Mouse (Mus musculus): ENCODE data around the gene Casp9. TPM values are rescaled to one million over a fixed set of nuclear protein-coding genes. Genes with fewer than 3 reads are reported as not detected.

Gene Casp9
- polyA plus RNA-seq, 1 experiment: 21.6 TPM

- Histone ChIP-seq H3K4me3 (ENCODE audit: insufficient read depth, low read length) (no peak overlapping the region), H3K4me1 (ENCODE audit: control insufficient read depth, insufficient read depth, low read length) (no peaks in the 10 kb centered on the region), H3K27ac (ENCODE audit: insufficient read depth, low read length) (no peak overlapping the region)
- TF ChIP-seq POLR2A (IDR thresholded peaks at IDR 0.05; ENCODE audit: extremely low read depth, insufficient read depth, low read length) (no peak), CTCF (IDR thresholded peaks at IDR 0.05; ENCODE audit: extremely low read depth, insufficient read depth, low read length) (no peak)
These were observed 34.4 kb upstream of the Casp9 start for GRCm38 (mm10) chr4:141758874-141759542.

- Histone ChIP-seq H3K27ac (ENCODE audit: insufficient read depth, low read length) (no peak overlapping the region), H3K4me1 (ENCODE audit: control insufficient read depth, insufficient read depth, low read length) (no peaks in the 10 kb centered on the region), H3K4me3 (ENCODE audit: insufficient read depth, low read length) (no peak overlapping the region)
- TF ChIP-seq POLR2A (IDR thresholded peaks at IDR 0.05; ENCODE audit: extremely low read depth, insufficient read depth, low read length) (no peak), CTCF (IDR thresholded peaks at IDR 0.05; ENCODE audit: extremely low read depth, insufficient read depth, low read length) (no peak)
These were observed 32.5 kb upstream of the Casp9 start for GRCm38 (mm10) chr4:141760942-141761341.

GRCm38 (mm10) chr4:141762102-141762598 lies 31.3 kb upstream of the Casp9 start:
- Histone ChIP-seq H3K4me3 (ENCODE audit: insufficient read depth, low read length) (no peak overlapping the region), H3K27ac (ENCODE audit: insufficient read depth, low read length) (no peak overlapping the region), H3K4me1 (ENCODE audit: control insufficient read depth, insufficient read depth, low read length) (peaks cover 2% of the 10 kb centered on the region; the same call in 1 of the 2 replicates)
- no peak for TF ChIP-seq CTCF (IDR thresholded peaks at IDR 0.05; ENCODE audit: extremely low read depth, insufficient read depth, low read length)
- TF ChIP-seq POLR2A (IDR thresholded peaks at IDR 0.05; ENCODE audit: extremely low read depth, insufficient read depth, low read length): no peak

GRCm38 (mm10) chr4:141763476-141763875 lies 29.9 kb upstream of the Casp9 start:
- Histone ChIP-seq H3K4me3 (ENCODE audit: insufficient read depth, low read length) (no peak overlapping the region), H3K4me1 (ENCODE audit: control insufficient read depth, insufficient read depth, low read length) (peaks cover 3% of the 10 kb centered on the region; the same call in 1 of the 2 replicates), H3K27ac (ENCODE audit: insufficient read depth, low read length) (no peak overlapping the region)
- TF ChIP-seq CTCF (IDR thresholded peaks at IDR 0.05; ENCODE audit: extremely low read depth, insufficient read depth, low read length) (no peak), POLR2A (IDR thresholded peaks at IDR 0.05; ENCODE audit: extremely low read depth, insufficient read depth, low read length) (no peak)

GRCm38 (mm10) chr4:141765008-141765407 lies 28.4 kb upstream of the Casp9 start:
- no peak overlapping the region for H3K27ac ChIP-seq (ENCODE audit: insufficient read depth, low read length)
- TF ChIP-seq CTCF (IDR thresholded peaks at IDR 0.05; ENCODE audit: extremely low read depth, insufficient read depth, low read length) (no peak), POLR2A (IDR thresholded peaks at IDR 0.05; ENCODE audit: extremely low read depth, insufficient read depth, low read length) (no peak)
- peaks cover 3% of the 10 kb centered on the region; the same call in 1 of the 2 replicates for H3K4me1 ChIP-seq (ENCODE audit: control insufficient read depth, insufficient read depth, low read length)
- no peak overlapping the region for H3K4me3 ChIP-seq (ENCODE audit: insufficient read depth, low read length)

GRCm38 (mm10) chr4:141766316-141766667 lies 27.1 kb upstream of the Casp9 start:
- no peak overlapping the region for H3K4me3 ChIP-seq (ENCODE audit: insufficient read depth, low read length)
- H3K27ac ChIP-seq (ENCODE audit: insufficient read depth, low read length): no peak overlapping the region
- TF ChIP-seq POLR2A (IDR thresholded peaks at IDR 0.05; ENCODE audit: extremely low read depth, insufficient read depth, low read length) (no peak), CTCF (IDR thresholded peaks at IDR 0.05; ENCODE audit: extremely low read depth, insufficient read depth, low read length) (no peak)

GRCm38 (mm10) chr4:141766668-141767352 lies 26.6 kb upstream of the Casp9 start:
- Histone ChIP-seq H3K4me3 (ENCODE audit: insufficient read depth, low read length) (no peak overlapping the region), H3K27ac (ENCODE audit: insufficient read depth, low read length) (no peak overlapping the region), H3K4me1 (ENCODE audit: control insufficient read depth, insufficient read depth, low read length) (peaks cover 3% of the 10 kb centered on the region; the same call in 1 of the 2 replicates)
- TF ChIP-seq CTCF (IDR thresholded peaks at IDR 0.05; ENCODE audit: extremely low read depth, insufficient read depth, low read length) (no peak), POLR2A (IDR thresholded peaks at IDR 0.05; ENCODE audit: extremely low read depth, insufficient read depth, low read length) (no peak)

More at GRCm38 (mm10) chr4:141766316-141766667, 27.1 kb upstream of the Casp9 start:
- H3K4me1 ChIP-seq (ENCODE audit: control insufficient read depth, insufficient read depth, low read length): peaks cover 3% of the 10 kb centered on the region; the same call in 1 of the 2 replicates

- Histone ChIP-seq H3K27ac (ENCODE audit: insufficient read depth, low read length) (no peak overlapping the region), H3K4me1 (ENCODE audit: control insufficient read depth, insufficient read depth, low read length) (peaks cover 3% of the 10 kb centered on the region; the same call in 1 of the 2 replicates), H3K4me3 (ENCODE audit: insufficient read depth, low read length) (no peak overlapping the region)
- no peak for TF ChIP-seq CTCF (IDR thresholded peaks at IDR 0.05; ENCODE audit: extremely low read depth, insufficient read depth, low read length)
- no peak for TF ChIP-seq POLR2A (IDR thresholded peaks at IDR 0.05; ENCODE audit: extremely low read depth, insufficient read depth, low read length)
These were observed 25.9 kb upstream of the Casp9 start for GRCm38 (mm10) chr4:141767353-141768036.

- H3K4me1 ChIP-seq (ENCODE audit: control insufficient read depth, insufficient read depth, low read length): peaks cover 3% of the 10 kb centered on the region; the same call in 1 of the 2 replicates
- H3K27ac ChIP-seq (ENCODE audit: insufficient read depth, low read length): no peak overlapping the region
- TF ChIP-seq POLR2A (IDR thresholded peaks at IDR 0.05; ENCODE audit: extremely low read depth, insufficient read depth, low read length) (no peak), CTCF (IDR thresholded peaks at IDR 0.05; ENCODE audit: extremely low read depth, insufficient read depth, low read length) (no peak)
- no peak overlapping the region for H3K4me3 ChIP-seq (ENCODE audit: insufficient read depth, low read length)
These were observed 23.8 kb upstream of the Casp9 start for GRCm38 (mm10) chr4:141769501-141770160.

Data from cortical plate, adult 2 months (tissue).